In genomic region chr12:8673974-8674306, GRCm38 (mm10) we compare ENCODE assay signal across 7 mouse cellular contexts. TPM values are rescaled to one million over a fixed set of nuclear protein-coding genes. Genes with fewer than 3 reads are reported as not detected.
DNase-seq lines count a peak whose midpoint lies in the region; ATAC-seq lines count a peak whose summit lies in the region.

Gene Pum2, plus strand, starts transcription at chr12:8674134.

- peak within 1 kb of the TSS; percentile 97 for H3K9ac ChIP-seq in midbrain, embryonic 13.5 days (replicated peaks)

- peak; percentile 97 for DNase-seq in adrenal gland, postnatal 10 days
- DNase-seq in embryonic facial prominence, embryonic 10.5 days (ENCODE audit: low spot score), result peak; percentile 97
- DNase-seq in kidney, adult 11 months, result peak; percentile 91
- DNase-seq in limb, embryonic 10.5 days (ENCODE audit: low spot score), result peak; percentile 97
- peak; percentile 89 for DNase-seq in spleen, adult 12 weeks (ENCODE audit: low spot score)

- H3K27me3 ChIP-seq in embryonic facial prominence, embryonic 10.5 days (replicated peaks; ENCODE audit: low read depth, poor library complexity, severe bottlenecking), result no peaks in the 10 kb centered on the region
- no peaks in the 10 kb centered on the region for H3K27me3 ChIP-seq in limb, embryonic 10.5 days (ENCODE audit: low read depth, poor library complexity, severe bottlenecking)
- no peaks in the 10 kb centered on the region for H3K27me3 ChIP-seq in midbrain, embryonic 13.5 days

- peak within 1 kb of the TSS; percentile 100 for H3K27ac ChIP-seq in embryonic facial prominence, embryonic 10.5 days (replicated peaks)
- peak within 1 kb of the TSS; percentile 100 for H3K27ac ChIP-seq in limb, embryonic 10.5 days
- H3K27ac ChIP-seq in midbrain, embryonic 13.5 days, result peak within 1 kb of the TSS; percentile 98

- H3K4me2 ChIP-seq in midbrain, embryonic 13.5 days (replicated peaks), result peak within 1 kb of the TSS; percentile 91

- H3K4me3 ChIP-seq in embryonic facial prominence, embryonic 10.5 days, result peak within 1 kb of the TSS; percentile 82
- H3K4me3 ChIP-seq in limb, embryonic 10.5 days, result peak within 1 kb of the TSS; percentile 94
- peak within 1 kb of the TSS; percentile 66 for H3K4me3 ChIP-seq in midbrain, embryonic 13.5 days (replicated peaks)

- H3K4me1 ChIP-seq in embryonic facial prominence, embryonic 10.5 days, result peaks cover 23% of the 10 kb centered on the region
- H3K4me1 ChIP-seq in limb, embryonic 10.5 days, result peaks cover 19% of the 10 kb centered on the region
- peaks cover 34% of the 10 kb centered on the region for H3K4me1 ChIP-seq in midbrain, embryonic 13.5 days (replicated peaks)

- WGBS in embryonic facial prominence, embryonic 10.5 days, result under 1% methylated on average over 33 of the region's 41 CpGs
- WGBS in limb, embryonic 10.5 days, result 0% methylated on average over 22 of the region's 41 CpGs
- 0% methylated on average over 25 of the region's 41 CpGs for whole genome bisulfite sequencing in midbrain, embryonic 13.5 days

- ATAC-seq in granulocyte monocyte progenitor cell, adult 5-6 weeks (replicated peaks; ENCODE audit: poor library complexity, severe bottlenecking), result peak; percentile 91
- ATAC-seq in midbrain, embryonic 13.5 days, result peak; percentile 95

- H3K9me3 ChIP-seq in embryonic facial prominence, embryonic 10.5 days, result no peaks in the 10 kb centered on the region
- H3K9me3 ChIP-seq in limb, embryonic 10.5 days (replicated peaks), result no peaks in the 10 kb centered on the region
- 0 out of 2 replicates have a peak, but pooled peaks cover 4% of the 10 kb centered on the region for H3K9me3 ChIP-seq in midbrain, embryonic 13.5 days

- H3K36me3 ChIP-seq in embryonic facial prominence, embryonic 10.5 days (replicated peaks), result peaks cover 8% of the 10 kb centered on the region
- 0 out of 2 replicates have a peak, but pooled peaks cover 8% of the 10 kb centered on the region for H3K36me3 ChIP-seq in limb, embryonic 10.5 days
- no peaks in the 10 kb centered on the region for H3K36me3 ChIP-seq in midbrain, embryonic 13.5 days

RNA-seq across cellular contexts. Expression of gene Pum2, which starts in this region (rescaled TPM):
- total RNA-seq in adrenal gland, postnatal 10 days (2021), result 100 to 1,000 TPM; 131 to 150 TPM
- polyA plus RNA-seq in embryonic facial prominence, embryonic 10.5 days (2016; fragmentation: Nextera tagmentation; extraction: Ambion mirVana), result 63.9 and 68.4 TPM in 2 replicates
- 133 and 140 TPM in 2 replicates for total RNA-seq in granulocyte monocyte progenitor cell, adult 5-6 weeks (2014; fragmentation: Nextera tagmentation)
- 139 and 153 TPM in 2 replicates for total RNA-seq in granulocyte monocyte progenitor cell, adult 5-6 weeks (2017)
- 58.4 and 65.6 TPM in 2 replicates for polyA plus RNA-seq in limb, embryonic 10.5 days (2016; fragmentation: Nextera tagmentation; extraction: Ambion mirVana)
- polyA plus RNA-seq in midbrain, embryonic 13.5 days (2015; fragmentation: Nextera tagmentation; extraction: Ambion mirVana), result 58.6 and 66.7 TPM in 2 replicates

Comparison
In these comparisons a context has a peak if more than half of its experiments do, and no peak if none do; other contexts are left out.
1. Peak in every context shown above with its lines: DNase-seq, ATAC-seq, H3K4me3 ChIP-seq and H3K27ac ChIP-seq.